Mouse (Mus musculus) spleen, adult 2 months (tissue): ENCODE results near the gene Smug1.

Source experiments
- CTCF ChIP-seq: fragments of 200-500 bp; IDR thresholded peaks from 2 replicates; pipeline ENCODE4 v1.5.1; 2011; ENCODE audit warnings: mild to moderate bottlenecking, inconsistent platforms; ENCODE audit not compliant: insufficient read depth, insufficient read length, insufficient replicate concordance; ENCODE audit errors: extremely low read depth
- POLR2A ChIP-seq: fragments of 200-500 bp; IDR thresholded peaks from 2 replicates; pipeline ENCODE4 v1.6.1; 2011; ENCODE audit warnings: low read depth, low read length, inconsistent platforms

GRCm38 (mm10) chr15:103167786-103168185 is 894 bp upstream of the Smug1 start:
- TF ChIP-seq CTCF (no peak), POLR2A (no peak)
